Mouse (Mus musculus) limb, embryonic 11.5 days (tissue): ENCODE measurements around the gene 2310007B03Rik. TPM values are rescaled to one million over a fixed set of nuclear protein-coding genes. Genes with fewer than 3 reads are reported as not detected.
A peak's percentile ranks its signal among the peaks of the same experiment; 100 is the strongest.

Experiments used
- ATAC-seq: fragments of 200-750 bp; cut with Nextera tagmentation; 2 replicates; pipeline ENCODE4 v1.8.0; 2017; ENCODE audit warnings: low read depth; ENCODE audit not compliant: insufficient number of reproducible peaks, low FRiP score, low TSS enrichment
- DNase-seq: peaks from one replicate; pipeline ENCODE4 v3.0.0-alpha.2; 2015; ENCODE audit warnings: low spot score
- H3K27ac ChIP-seq: fragments of 300-500 bp; sonication (generic); replicated peaks from 2 replicates; pipeline ENCODE4 v1.5.1; 2014; ENCODE audit warnings: low read depth, mild to moderate bottlenecking, low read length
- H3K27me3 ChIP-seq: fragments of 300-500 bp; sonication (generic); 2 replicates; pipeline ENCODE4 v1.6.1; 2014; ENCODE audit warnings: mild to moderate bottlenecking, low read length, mixed read lengths; ENCODE audit not compliant: control insufficient read depth, insufficient read depth
- H3K36me3 ChIP-seq: fragments of 300-500 bp; sonication (generic); 2 replicates; pipeline ENCODE4 v1.6.1; 2014; ENCODE audit warnings: mild to moderate bottlenecking, low read length, moderate library complexity, mixed read lengths; ENCODE audit not compliant: control insufficient read depth, insufficient read depth
- H3K4me1 ChIP-seq: fragments of 300-500 bp; sonication (generic); 2 replicates; pipeline ENCODE4 v1.6.1; 2014; ENCODE audit warnings: low read length, mixed read lengths; ENCODE audit not compliant: control insufficient read depth, insufficient read depth
- H3K4me2 ChIP-seq: fragments of 300-500 bp; sonication (generic); 2 replicates; pipeline ENCODE4 v1.6.1; 2014; ENCODE audit warnings: low read depth, mild to moderate bottlenecking, moderate library complexity; ENCODE audit not compliant: severe bottlenecking
- H3K4me3 ChIP-seq: fragments of 300-500 bp; sonication (generic); 2 replicates; pipeline ENCODE4 v1.5.1; 2014; ENCODE audit warnings: low read depth, low read length
- H3K9ac ChIP-seq: fragments of 300-500 bp; sonication (generic); 2 replicates; pipeline ENCODE4 v1.6.1; 2014; ENCODE audit warnings: mild to moderate bottlenecking, low read length
- H3K9me3 ChIP-seq: fragments of 300-500 bp; sonication (generic); 2 replicates; pipeline ENCODE4 v1.6.1; 2016; ENCODE audit warnings: low read length; ENCODE audit not compliant: control insufficient read depth
- WGBS: fragments of 180-500 bp; shearing (Covaris S2); extraction: QIAGEN DNeasy Blood & Tissue Kit; methylation state at CpG from one replicate; pipeline ENCODE4 v1.1.7; 2014; 5-methylcytosine and 5-hydroxymethylcytosine counted together
- polyA plus RNA-seq: library from polyadenylated mRNA; unstranded; fragments of >200 nt; fragmentation: Nextera tagmentation; extraction: Ambion mirVana; gene quantifications from 2 replicates; pipeline ENCODE4 v1.2.1, GENCODE M21; 2014

Gene 2310007B03Rik
- polyA plus RNA-seq, 1 experiment from 2014 or later, result 0.25 TPM

- Histone ChIP-seq H3K4me3 (peak within 1 kb of the TSS; percentile 55), H3K4me1 (peaks cover 8% of the 10 kb centered on the region; the same call in 1 of the 2 replicates), H3K4me2 (peak within 1 kb of the TSS; percentile 89), H3K27me3 (peaks cover 47% of the 10 kb centered on the region), H3K27ac (no peak within 1 kb of the TSS), H3K9ac (peak within 1 kb of the TSS; percentile 50), H3K9me3 (no peaks in the 10 kb centered on the region), H3K36me3 (no peaks in the 10 kb centered on the region)
- 1% methylated on average over 39 of the region's 39 CpGs for WGBS
- DNase-seq, result peak; percentile 68
- ATAC-seq, result peak; percentile 65; the same call in 1 of the 2 replicates
These were observed 59.1 kb downstream of the 2310007B03Rik start, which contains the start of gene Kif1a for GRCm38 (mm10) chr1:93101571-93102061. Gene Kif1a (minus strand): TSS chr1:93101951.

Other genes starting within 250 kb of the 2310007B03Rik start
- 31.9 and 36.5 TPM in 2 replicates for gene Capn10, start 226.6 kb downstream of the 2310007B03Rik start, polyA plus RNA-seq
- gene Gpr35, start 210.1 kb downstream of the 2310007B03Rik start, polyA plus RNA-seq, result 0.20 and 0.44 TPM in 2 replicates
- gene Aqp12, start 154.6 kb downstream of the 2310007B03Rik start, polyA plus RNA-seq, result not detected in 2 replicates
- gene Kif1a, start 59.0 kb downstream of the 2310007B03Rik start, polyA plus RNA-seq, result 7.3 and 8.0 TPM in 2 replicates
- gene Agxt, start 25.7 kb downstream of the 2310007B03Rik start, polyA plus RNA-seq, result not detected in 2 replicates
- gene Crocc2, start 7.8 kb upstream of the 2310007B03Rik start, polyA plus RNA-seq, result 0.28 and 0.32 TPM in 2 replicates
- gene Sned1, start 74.9 kb upstream of the 2310007B03Rik start, polyA plus RNA-seq, result 15.0 and 17.5 TPM in 2 replicates
- gene Mterf4, start 145.0 kb upstream of the 2310007B03Rik start, polyA plus RNA-seq, result 37.7 and 38.0 TPM in 2 replicates
- gene Ppp1r7, start 181.9 kb upstream of the 2310007B03Rik start, polyA plus RNA-seq, result 75.1 and 75.2 TPM in 2 replicates
- gene Pask, start 182.5 kb upstream of the 2310007B03Rik start, polyA plus RNA-seq, result 23.3 and 29.0 TPM in 2 replicates
- gene Ano7, start 213.0 kb upstream of the 2310007B03Rik start, polyA plus RNA-seq, result 1.4 and 1.5 TPM in 2 replicates